Mouse (Mus musculus) heart, adult 18-20 months (tissue): ENCODE data around the gene Mt2. TPM values are rescaled to one million over a fixed set of nuclear protein-coding genes. Genes with fewer than 3 reads are reported as not detected.
"Not testable (repeated sequence)": the region's sequence is repeated elsewhere in the genome, so short reads cannot be mapped to it uniquely, and the experiment has no call there.

Source experiments
- DNase-seq, 2 experiments: peaks; one replicate each; pipeline ENCODE4 v3.0.0; 2021 to 2022; ENCODE audit warnings: mixed read lengths in 1 of 2
- long read RNA-seq, 2 experiments: library from polyadenylated mRNA; stranded (forward); transcript quantifications; one replicate each; pipeline ENCODE4 v2.0.0; 2021
- total RNA-seq, 2 experiments: library from RNA; stranded (reverse); gene quantifications; 2 replicates each; pipeline ENCODE4 v1.2.3; 2021

Mt2 gene
- 10 to 100 TPM; 24.4 to 89.7 TPM for total RNA-seq
- long read RNA-seq, experiment 1, transcript Mt2-201 (3 exons, 511 nt) = major isoform, 6 of 9 reads
- long read RNA-seq, experiment 1, partial matches to known transcripts = 0 of 9 reads
- long read RNA-seq, experiment 1, other reads (novel, unspliced or antisense) = 3 of 9 reads
- long read RNA-seq, experiment 2, transcript Mt2-201 (3 exons, 511 nt) = major isoform, 19 of 26 reads
- long read RNA-seq, experiment 2, partial matches to known transcripts = 0 of 26 reads
- long read RNA-seq, experiment 2, other reads (novel, unspliced or antisense) = 7 of 26 reads

DNA sequence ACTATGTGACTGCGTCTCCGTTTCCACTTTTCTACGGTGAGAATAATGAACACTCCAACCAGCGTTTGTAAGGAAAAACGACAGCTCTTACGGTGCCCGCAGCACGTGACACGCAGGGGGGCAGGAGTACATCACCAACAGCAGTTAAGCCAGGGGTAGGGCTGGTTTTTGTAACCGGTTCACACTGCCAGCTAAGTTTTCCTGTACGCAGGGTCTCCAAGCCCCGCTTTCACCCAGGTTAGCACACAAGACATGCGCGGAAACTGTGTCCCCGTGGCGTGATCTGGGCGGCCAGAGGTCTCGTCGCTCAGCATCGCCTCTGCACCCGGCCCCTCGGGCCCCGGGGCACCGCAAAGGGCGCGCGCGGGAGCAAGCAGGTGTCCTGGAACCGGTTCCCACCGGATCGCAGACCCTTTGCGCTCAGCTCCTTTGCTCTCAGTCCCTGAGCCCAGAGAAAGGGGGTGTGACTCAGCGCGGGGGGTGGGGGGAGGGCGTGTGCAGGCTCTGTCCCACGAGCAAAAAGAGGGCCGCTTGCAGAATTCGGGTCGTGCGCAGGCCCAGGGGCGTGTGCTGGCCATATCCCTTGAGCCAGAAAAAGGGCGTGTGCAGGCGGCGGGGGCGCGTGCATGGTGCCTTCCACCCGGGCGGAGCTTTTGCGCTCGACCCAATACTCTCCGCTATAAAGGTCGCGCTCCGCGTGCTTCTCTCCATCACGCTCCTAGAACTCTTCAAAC is at the start of gene Mt2:
Gene Mt2 (plus strand): TSS at position 590 of the 734 bp plus-strand sequence.
- peak; percentile 85 to 87 for DNase-seq

DNA sequence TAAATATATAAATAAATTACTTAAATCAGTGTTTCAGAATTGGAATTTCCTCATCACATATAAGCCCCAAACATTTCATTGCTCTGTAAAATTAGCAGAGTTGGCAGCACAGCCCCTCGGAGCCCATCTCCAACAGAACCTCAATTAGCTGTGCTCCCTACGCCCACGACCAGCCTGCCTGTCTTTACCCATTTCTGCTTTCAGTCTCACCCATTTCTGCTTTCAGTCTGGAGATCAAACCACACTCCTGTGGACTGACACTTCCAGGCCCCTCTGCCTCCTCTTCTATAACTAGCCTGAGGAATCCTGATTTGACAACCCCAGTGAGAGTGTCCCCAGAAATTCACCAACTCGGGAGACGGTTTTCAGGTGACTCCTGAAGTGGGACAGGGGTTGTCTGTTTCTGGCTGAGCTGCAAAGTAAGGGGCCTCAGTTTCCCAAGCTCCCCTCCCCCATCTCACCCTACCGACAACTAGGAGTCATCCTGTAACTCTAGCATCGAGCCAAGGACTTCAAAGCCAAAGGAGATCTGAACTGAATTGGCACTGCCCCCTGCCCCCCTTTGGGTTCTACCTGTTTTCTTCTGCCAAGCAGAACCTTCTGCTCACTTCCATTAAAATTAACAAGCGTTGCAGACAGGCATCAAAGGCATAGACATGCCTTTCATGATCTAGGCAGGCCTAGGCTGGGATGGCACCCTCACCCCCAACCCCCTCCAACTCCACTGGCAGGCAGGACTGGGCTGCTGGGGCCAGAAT is 49.6 kb upstream of the Mt2 start:
- DNase-seq = no peak

GRCm38 (mm10) chr8:94127711-94128110 is 44.8 kb upstream of the Mt2 start:
- DNase-seq = no peak

GRCm38 (mm10) chr8:94129133-94129789 is 43.2 kb upstream of the Mt2 start:
- no peak for DNase-seq

- no peak for DNase-seq
These were observed 42.3 kb upstream of the Mt2 start for GRCm38 (mm10) chr8:94130126-94130525.

DNA sequence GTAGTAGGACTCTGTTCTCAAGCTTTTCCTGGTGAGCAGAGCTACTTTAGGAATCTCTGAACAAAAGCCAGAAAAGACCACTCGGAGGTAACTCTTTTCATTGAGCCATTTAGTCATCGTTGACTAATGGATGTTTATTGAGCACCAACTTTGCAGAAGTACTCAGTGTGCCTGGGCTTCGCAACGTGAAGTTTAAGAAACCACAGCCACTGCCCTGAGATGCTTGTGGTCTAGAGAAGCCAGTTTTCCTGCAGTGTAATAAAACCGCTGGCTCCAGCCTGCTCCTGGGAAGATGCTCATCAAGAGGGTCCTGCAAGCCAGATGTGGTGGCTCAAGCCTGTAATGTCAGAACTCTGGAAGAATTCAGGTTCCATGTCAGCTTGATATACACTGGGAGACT is 40.4 kb upstream of the Mt2 start:
- no peak for DNase-seq

DNA sequence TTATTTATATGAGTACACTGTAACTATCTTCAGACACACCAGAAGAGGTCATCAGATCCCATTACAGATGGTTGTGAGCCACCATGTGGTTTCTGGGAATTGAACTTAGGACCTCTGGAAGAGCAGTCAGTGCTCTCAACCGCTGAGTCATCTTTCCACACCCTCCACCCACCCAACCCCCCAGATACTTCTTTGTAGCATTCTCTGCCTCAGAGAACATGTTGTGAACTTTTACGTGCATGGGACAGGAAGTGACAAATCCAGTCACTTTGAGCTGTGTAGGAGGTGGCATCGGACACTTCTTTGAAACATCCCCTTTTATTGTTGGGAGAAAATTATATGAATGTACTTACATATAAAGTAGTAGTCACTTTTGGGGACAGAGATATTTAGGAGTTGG is 37.9 kb upstream of the Mt2 start:
- DNase-seq = peak in 1 of 2 experiments; percentile 10

DNA sequence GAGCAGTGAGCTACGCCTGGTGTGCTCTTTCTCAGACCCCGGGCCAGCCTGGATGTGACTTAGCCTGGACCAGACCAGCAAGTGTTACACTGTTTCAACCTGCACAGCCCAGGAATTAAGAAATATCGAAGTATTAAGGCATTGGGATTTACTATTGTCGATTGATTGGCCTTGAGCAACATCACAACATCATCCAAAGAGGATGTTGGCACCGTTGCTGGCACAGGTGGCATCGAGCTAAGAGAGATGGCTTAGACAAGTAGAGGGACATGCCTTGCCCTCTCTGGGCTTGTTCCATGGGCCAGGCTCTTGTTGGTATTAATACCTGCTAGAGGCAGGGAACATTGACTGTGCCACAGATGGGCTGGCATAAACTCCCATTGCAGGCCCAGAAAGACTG is 36.9 kb upstream of the Mt2 start:
- DNase-seq = no peak

- no peak for DNase-seq
These were observed 36.3 kb upstream of the Mt2 start for GRCm38 (mm10) chr8:94136192-94136591.

DNA sequence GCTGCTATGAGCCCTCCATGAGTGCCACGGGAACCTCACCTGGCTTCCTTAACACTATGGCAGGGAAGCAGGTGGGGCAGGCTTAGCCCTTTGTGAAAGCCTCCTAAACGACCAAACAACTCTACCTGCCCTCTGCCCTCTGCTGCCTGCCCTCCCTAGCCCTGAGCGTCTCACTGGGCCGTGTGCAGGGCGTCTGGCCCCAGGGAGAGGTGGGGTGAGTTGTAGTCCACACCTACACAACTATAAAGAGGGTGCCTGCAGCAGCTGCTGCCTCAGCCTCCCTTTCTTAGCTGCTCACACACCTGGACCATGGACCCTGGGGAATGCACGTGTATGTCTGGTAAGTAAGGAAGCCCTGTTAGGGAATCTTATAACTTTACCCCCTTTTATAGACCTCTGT is 35.5 kb upstream of the Mt2 start, which contains the start of gene Mt4:
Gene Mt4 (plus strand): TSS at position 265 of the 400 bp plus-strand sequence.
- DNase-seq = no peak

DNA sequence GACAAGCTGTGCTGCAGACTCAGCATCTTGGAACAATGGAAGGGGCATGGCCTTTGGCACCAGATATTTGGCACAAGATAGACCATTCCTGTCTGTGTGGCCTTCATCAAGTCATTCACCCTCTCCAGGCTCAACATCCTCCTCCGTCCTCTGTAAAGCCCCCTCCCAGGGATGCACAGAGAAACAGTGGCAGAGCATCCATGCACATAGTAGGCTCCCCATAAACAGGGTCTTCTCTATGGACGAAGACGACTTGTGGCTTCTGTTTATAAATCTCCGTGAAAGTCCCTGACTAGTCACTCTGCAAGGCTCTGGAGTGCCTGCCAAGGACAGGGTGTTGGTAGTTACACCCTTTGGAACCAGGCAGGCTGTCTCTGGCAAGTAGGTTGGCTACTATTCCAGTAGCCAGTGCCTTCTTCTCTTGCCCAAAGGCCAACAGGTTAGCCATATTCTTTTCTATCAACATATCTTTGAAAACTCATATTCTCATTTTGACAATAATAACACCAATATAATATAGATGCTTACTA is 32.1 kb upstream of the Mt2 start:
- no peak for DNase-seq

- DNase-seq = no peak
These were observed 24.2 kb upstream of the Mt2 start for GRCm38 (mm10) chr8:94148236-94148635.

GRCm38 (mm10) chr8:94150925-94151324 is 21.5 kb upstream of the Mt2 start:
- DNase-seq = no peak

GRCm38 (mm10) chr8:94152513-94153300 is 19.8 kb upstream of the Mt2 start, which contains the start of gene Mt3:
TSS of gene Mt3 (plus strand) at chr8:94152607.
- peak; percentile 24 to 34 for DNase-seq

DNA sequence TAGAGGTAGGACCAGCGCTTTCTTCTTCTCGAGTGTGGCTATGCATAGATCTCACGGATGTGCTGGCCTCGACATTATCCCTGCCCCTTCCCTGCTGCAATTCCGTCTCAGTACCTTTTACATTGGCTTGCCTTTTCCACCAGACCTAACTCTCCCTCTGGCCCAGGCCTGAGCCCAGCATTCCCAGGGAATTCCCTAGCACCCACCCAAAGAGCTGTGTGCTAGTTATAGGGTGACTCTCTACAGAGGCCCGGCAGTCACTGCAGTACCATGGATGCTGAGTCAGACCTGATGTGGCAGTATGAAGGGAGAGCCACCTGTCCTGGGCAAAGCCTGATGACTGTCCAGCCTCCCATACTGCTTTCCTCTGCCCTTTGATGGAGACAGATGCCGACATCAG is 19.0 kb upstream of the Mt2 start:
- no peak for DNase-seq

GRCm38 (mm10) chr8:94154537-94154936 is 17.9 kb upstream of the Mt2 start:
- no peak for DNase-seq

DNA sequence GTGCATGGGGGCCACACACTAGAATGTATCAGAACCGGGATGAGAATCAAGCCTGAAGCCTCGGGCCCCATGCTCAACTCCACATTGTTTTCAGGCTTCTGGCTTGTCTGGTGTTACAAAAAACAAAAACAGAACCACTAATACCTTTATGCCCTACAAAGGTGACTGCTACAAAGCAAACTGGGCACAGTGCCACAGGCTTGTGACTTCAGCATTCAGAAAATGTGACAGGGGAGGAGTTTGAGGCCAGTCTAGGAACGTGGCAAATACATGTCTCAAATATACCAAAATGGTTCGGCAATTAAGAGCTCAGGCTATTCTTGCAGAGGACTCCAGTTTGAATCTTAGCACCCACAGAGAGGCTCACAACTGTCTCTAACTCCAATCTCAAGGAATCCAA is 16.4 kb upstream of the Mt2 start:
- DNase-seq = peak in 1 of 2 experiments; percentile 38

DNA sequence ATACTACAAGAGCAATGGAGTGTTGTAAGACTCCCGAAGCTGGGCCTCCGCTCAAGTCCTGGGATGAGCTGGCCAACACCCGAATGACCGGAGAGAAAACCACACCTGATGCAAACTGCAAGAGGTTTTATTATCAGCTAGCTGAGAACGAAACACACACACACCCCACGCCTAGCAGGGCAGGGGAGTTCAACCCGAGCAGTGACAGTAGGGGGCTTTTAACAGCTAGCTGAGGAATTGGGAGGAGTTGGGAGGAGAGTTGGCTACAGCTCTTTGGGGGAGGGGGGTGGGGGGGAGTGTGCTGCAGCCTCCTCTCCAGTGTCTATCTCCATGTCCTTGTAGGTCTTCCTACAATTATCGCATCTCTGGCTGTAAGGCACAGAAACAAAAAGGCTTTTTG is 6.7 kb upstream of the Mt2 start:
- DNase-seq = not testable (repeated sequence)

- peak; percentile 83 to 99 for DNase-seq
These were observed 5.2 kb upstream of the Mt2 start for GRCm38 (mm10) chr8:94167244-94167643.

DNA sequence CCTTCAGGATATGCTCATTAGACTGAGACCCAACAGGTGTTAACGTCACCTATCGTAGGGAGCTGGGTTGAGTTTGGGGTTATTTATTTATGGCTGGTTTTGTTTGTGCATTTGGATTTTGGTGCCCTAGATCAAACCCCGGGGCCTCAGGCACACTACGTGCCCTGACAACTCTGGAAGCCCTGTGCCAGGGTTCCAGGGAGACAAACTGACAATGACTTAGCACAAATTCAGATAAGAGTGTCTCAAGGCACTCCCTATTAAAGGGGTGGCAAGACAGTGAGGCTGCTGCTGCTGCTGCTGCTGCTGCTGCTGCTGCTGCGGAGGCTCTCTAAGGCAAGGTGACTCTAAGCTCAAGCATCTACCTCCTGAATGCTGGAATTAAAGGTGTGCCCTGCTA is 2.9 kb upstream of the Mt2 start:
- no peak for DNase-seq

DNA sequence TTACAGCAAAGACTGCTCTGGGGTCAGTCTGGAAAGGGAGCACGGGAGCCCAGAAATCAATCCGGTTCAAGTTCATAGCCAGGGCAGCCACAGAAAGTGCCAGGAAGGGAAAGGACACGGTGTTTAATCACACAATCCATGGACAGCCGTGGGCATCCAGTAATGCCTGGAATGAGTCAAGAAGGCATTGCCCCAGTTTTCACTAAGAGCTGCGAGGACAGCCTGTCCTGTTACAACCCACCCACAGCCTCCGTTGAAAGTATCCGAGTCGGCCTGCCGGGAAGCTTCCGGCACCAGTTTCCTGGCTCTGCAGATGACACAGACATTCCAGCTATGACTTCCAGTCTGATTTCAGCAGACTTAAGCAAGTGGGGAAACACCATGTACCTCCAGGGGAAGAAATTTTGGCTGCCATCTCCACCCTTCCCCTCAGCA is 1.1 kb upstream of the Mt2 start:
- DNase-seq = peak; percentile 67 to 73
